Mouse (Mus musculus): ENCODE results near the gene Sema4d. TPM values are rescaled to one million over a fixed set of nuclear protein-coding genes. Genes with fewer than 3 reads are reported as not detected.

Sema4d gene
- polyA plus RNA-seq, 1 experiment from 2014 or later: 20.3 TPM

- H3K36me3 ChIP-seq: peaks cover 36% of the 10 kb centered on the region
- peak; percentile 81 for ATAC-seq (replicated peaks; ENCODE audit: low FRiP score)
- no peak overlapping the region for H3K4me3 ChIP-seq (replicated peaks)
- H3K9me3 ChIP-seq (replicated peaks): no peaks in the 10 kb centered on the region
- peak overlapping the region; percentile 26; the same call in 1 of the 2 replicates for H3K9ac ChIP-seq
- WGBS: 29% methylated on average over 22 of the region's 22 CpGs
- peaks cover 22% of the 10 kb centered on the region for H3K4me1 ChIP-seq
- H3K27ac ChIP-seq: 0 out of 2 replicates have a peak overlapping the region, but pooled peaks have one; percentile 22
- H3K4me2 ChIP-seq: peak overlapping the region; percentile 44
- 0 out of 2 replicates have a peak, but pooled peaks cover 2% of the 10 kb centered on the region for H3K27me3 ChIP-seq
Observed at GRCm38 (mm10) chr13:51705882-51706854, 87.4 kb downstream of the Sema4d start.

- no peak overlapping the region for H3K4me2 ChIP-seq
- no peak for ATAC-seq (replicated peaks; ENCODE audit: low FRiP score)
- H3K9ac ChIP-seq: no peak overlapping the region
- H3K4me1 ChIP-seq: peaks cover 22% of the 10 kb centered on the region
- no peak overlapping the region for H3K4me3 ChIP-seq (replicated peaks)
- H3K27me3 ChIP-seq: 0 out of 2 replicates have a peak, but pooled peaks cover 2% of the 10 kb centered on the region
- peaks cover 31% of the 10 kb centered on the region for H3K36me3 ChIP-seq
- 84% methylated on average over 5 of the region's 5 CpGs for WGBS
- H3K9me3 ChIP-seq (replicated peaks): no peaks in the 10 kb centered on the region
- no peak overlapping the region for H3K27ac ChIP-seq
Observed at GRCm38 (mm10) chr13:51703893-51704292, 89.7 kb downstream of the Sema4d start.

DNA sequence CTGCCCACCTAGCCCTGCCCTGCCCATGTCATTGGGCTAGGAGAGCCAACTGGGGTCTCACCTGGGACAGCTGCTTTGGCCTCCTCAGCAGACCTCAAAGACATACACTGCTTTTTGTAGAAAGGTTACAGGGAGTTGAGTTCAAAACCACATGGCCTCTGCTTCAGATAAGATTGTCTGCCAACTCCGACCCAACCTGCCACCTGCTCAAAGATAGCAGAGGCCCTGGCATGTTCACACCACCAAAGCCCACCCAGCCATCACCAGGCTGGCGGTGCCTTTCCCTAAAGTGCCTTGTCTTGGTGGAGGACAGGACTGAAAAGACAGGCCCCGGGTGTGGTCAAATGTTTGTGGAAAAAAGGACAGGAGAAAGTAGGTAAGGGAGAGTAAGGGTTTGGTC lies 95.2 kb downstream of the Sema4d start:
- Histone ChIP-seq H3K36me3 (peaks cover 23% of the 10 kb centered on the region), H3K4me1 (no peaks in the 10 kb centered on the region), H3K9me3 (replicated peaks) (no peaks in the 10 kb centered on the region), H3K9ac (no peak overlapping the region), H3K27ac (no peak overlapping the region), H3K27me3 (no peaks in the 10 kb centered on the region), H3K4me3 (replicated peaks) (no peak overlapping the region), H3K4me2 (no peak overlapping the region)
- ATAC-seq (replicated peaks; ENCODE audit: low FRiP score): no peak
- 88% methylated on average over 3 of the region's 3 CpGs for WGBS

GRCm38 (mm10) chr13:51697897-51698296 lies 95.7 kb downstream of the Sema4d start:
- WGBS: 60% methylated on average over 4 of the region's 4 CpGs
- Histone ChIP-seq H3K4me1 (no peaks in the 10 kb centered on the region), H3K4me3 (replicated peaks) (no peak overlapping the region), H3K27me3 (no peaks in the 10 kb centered on the region), H3K9me3 (replicated peaks) (no peaks in the 10 kb centered on the region), H3K36me3 (peaks cover 19% of the 10 kb centered on the region), H3K9ac (no peak overlapping the region), H3K4me2 (no peak overlapping the region), H3K27ac (no peak overlapping the region)
- no peak for ATAC-seq (replicated peaks; ENCODE audit: low FRiP score)

DNA sequence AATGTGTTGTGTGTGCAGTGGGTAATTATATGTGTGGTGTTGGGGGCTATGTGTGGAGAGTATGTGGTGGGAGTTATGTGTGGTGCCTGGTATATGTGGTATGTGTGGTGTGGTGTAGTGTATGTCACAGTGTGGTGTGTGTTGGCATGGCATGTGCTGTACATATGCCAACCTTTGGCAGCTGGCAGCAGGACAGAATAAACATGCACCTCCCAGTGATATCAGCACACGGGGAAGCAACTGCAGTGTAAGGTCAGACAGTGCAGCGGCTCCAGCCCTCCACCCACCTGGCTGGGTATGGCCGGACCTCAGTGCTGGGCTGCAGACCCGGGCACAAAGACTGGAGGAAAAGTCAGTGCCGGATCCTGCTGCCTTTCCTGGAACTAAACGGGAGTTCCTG lies 96.1 kb downstream of the Sema4d start:
- no peak for ATAC-seq (replicated peaks; ENCODE audit: low FRiP score)
- WGBS: 69% methylated on average over 6 of the region's 6 CpGs

GRCm38 (mm10) chr13:51696481-51696880 lies 97.1 kb downstream of the Sema4d start:
- H3K4me2 ChIP-seq: no peak overlapping the region
- H3K27me3 ChIP-seq: no peaks in the 10 kb centered on the region
- no peaks in the 10 kb centered on the region for H3K9me3 ChIP-seq (replicated peaks)
- no peak for ATAC-seq (replicated peaks; ENCODE audit: low FRiP score)
- H3K36me3 ChIP-seq: peaks cover 10% of the 10 kb centered on the region; the same call in 1 of the 2 replicates
- no peak overlapping the region for H3K4me3 ChIP-seq (replicated peaks)
- no peaks in the 10 kb centered on the region for H3K4me1 ChIP-seq
- no peak overlapping the region for H3K9ac ChIP-seq
- H3K27ac ChIP-seq: no peak overlapping the region

More for the DNA sequence above, 96.1 kb downstream of the Sema4d start:
- no peak overlapping the region for H3K27ac ChIP-seq
- H3K36me3 ChIP-seq: peaks cover 15% of the 10 kb centered on the region; the same call in 1 of the 2 replicates
- H3K4me2 ChIP-seq: no peak overlapping the region
- no peaks in the 10 kb centered on the region for H3K27me3 ChIP-seq
- H3K9me3 ChIP-seq (replicated peaks): no peaks in the 10 kb centered on the region
- no peaks in the 10 kb centered on the region for H3K4me1 ChIP-seq
- no peak overlapping the region for H3K4me3 ChIP-seq (replicated peaks)
- no peak overlapping the region for H3K9ac ChIP-seq

DNA sequence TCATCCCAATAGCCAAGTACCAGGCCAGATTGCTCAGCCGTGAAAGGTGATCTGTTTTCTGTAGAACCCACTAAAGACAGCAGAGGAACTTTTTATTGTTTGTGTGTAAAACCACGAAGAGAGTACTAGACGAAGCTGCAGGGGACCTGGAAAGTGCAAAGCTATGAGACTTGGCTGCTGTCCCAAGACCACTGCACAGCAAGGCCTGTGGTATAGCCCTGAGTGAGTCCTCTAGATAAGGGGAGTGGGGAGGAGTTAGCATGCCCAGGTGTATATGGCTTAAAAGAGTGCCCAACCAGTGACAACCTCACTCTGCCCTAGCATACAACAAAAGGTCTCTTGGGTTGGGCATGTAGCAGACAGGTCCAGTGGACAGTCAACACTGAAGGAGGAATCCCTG lies 104.9 kb downstream of the Sema4d start:
- no peak overlapping the region for H3K9ac ChIP-seq
- 59% methylated on average over 3 of the region's 3 CpGs for WGBS
- no peak overlapping the region for H3K4me2 ChIP-seq
- no peaks in the 10 kb centered on the region for H3K27me3 ChIP-seq
- H3K9me3 ChIP-seq (replicated peaks): no peaks in the 10 kb centered on the region
- H3K36me3 ChIP-seq: peaks cover 58% of the 10 kb centered on the region
- no peak for ATAC-seq (replicated peaks; ENCODE audit: low FRiP score)
- no peak overlapping the region for H3K27ac ChIP-seq
- H3K4me3 ChIP-seq (replicated peaks): no peak overlapping the region
- H3K4me1 ChIP-seq: no peaks in the 10 kb centered on the region

DNA sequence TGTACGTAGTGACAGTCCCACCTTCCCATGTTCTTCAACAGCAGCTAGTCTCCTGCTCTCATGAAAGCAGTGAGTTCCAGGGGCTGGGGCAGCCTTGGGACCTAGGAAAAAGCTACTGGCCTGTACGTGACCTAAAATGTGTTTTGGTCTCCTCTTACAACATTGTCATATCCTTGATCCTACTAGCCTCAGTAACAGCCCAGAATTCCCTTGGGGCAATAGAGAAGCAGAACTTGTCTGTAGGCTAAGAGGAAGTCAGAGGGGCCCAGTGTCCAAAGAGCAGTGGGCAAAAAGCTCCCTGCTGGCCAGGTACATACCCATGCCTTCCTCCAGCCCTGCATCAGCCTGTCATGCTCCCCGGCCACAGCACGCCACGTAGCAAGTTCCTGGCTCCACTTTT lies 106.6 kb downstream of the Sema4d start:
- H3K36me3 ChIP-seq: peaks cover 75% of the 10 kb centered on the region
- no peak overlapping the region for H3K4me3 ChIP-seq (replicated peaks)
- H3K9me3 ChIP-seq (replicated peaks): no peaks in the 10 kb centered on the region
- ATAC-seq (replicated peaks; ENCODE audit: low FRiP score): no peak
- 93% methylated on average over 5 of the region's 5 CpGs for WGBS
- no peak overlapping the region for H3K27ac ChIP-seq
- no peak overlapping the region for H3K9ac ChIP-seq
- no peak overlapping the region for H3K4me2 ChIP-seq
- no peaks in the 10 kb centered on the region for H3K4me1 ChIP-seq
- H3K27me3 ChIP-seq: no peaks in the 10 kb centered on the region

- Histone ChIP-seq H3K36me3 (peaks cover 82% of the 10 kb centered on the region), H3K27ac (no peak overlapping the region)
- 91% methylated on average over 7 of the region's 7 CpGs for WGBS
Observed at GRCm38 (mm10) chr13:51685290-51685966, 108.1 kb downstream of the Sema4d start.

GRCm38 (mm10) chr13:51681634-51682033 lies 111.9 kb downstream of the Sema4d start:
- ATAC-seq (replicated peaks; ENCODE audit: low FRiP score): no peak
- Histone ChIP-seq H3K27ac (no peak overlapping the region), H3K36me3 (peaks cover 98% of the 10 kb centered on the region), H3K4me3 (replicated peaks) (no peak overlapping the region), H3K4me1 (no peaks in the 10 kb centered on the region), H3K27me3 (no peaks in the 10 kb centered on the region), H3K4me2 (no peak overlapping the region), H3K9ac (no peak overlapping the region), H3K9me3 (replicated peaks) (no peaks in the 10 kb centered on the region)
- WGBS: 97% methylated on average over 8 of the region's 8 CpGs

More at GRCm38 (mm10) chr13:51685290-51685966, 108.1 kb downstream of the Sema4d start:
- Histone ChIP-seq H3K4me3 (replicated peaks) (no peak overlapping the region), H3K9me3 (replicated peaks) (no peaks in the 10 kb centered on the region), H3K9ac (no peak overlapping the region), H3K4me2 (no peak overlapping the region), H3K4me1 (no peaks in the 10 kb centered on the region), H3K27me3 (no peaks in the 10 kb centered on the region)
- no peak for ATAC-seq (replicated peaks; ENCODE audit: low FRiP score)

DNA sequence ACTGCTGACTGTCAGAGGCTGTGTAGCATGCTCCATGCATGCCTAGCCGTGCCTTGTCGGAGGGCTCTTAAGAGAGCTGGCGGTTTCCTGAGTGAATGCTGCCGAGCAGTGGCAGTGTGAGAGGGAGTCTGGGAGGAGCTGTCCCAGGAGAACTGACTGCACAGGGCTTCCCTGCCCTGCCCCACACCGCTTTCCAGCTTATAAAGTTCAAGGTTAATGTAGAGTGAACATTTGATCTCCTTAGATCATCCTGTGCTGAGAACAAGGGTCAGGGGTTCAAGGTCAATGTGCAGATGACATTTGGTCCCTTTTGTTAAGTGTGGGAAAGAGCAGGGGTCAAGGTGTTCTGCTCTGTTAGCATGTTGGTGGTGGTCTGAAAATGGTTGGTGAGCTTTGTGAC lies 112.5 kb downstream of the Sema4d start:
- peaks cover 98% of the 10 kb centered on the region for H3K36me3 ChIP-seq
- H3K27ac ChIP-seq: no peak overlapping the region
- H3K9me3 ChIP-seq (replicated peaks): no peaks in the 10 kb centered on the region
- ATAC-seq (replicated peaks; ENCODE audit: low FRiP score): no peak
- no peak overlapping the region for H3K9ac ChIP-seq
- no peaks in the 10 kb centered on the region for H3K27me3 ChIP-seq
- no peak overlapping the region for H3K4me2 ChIP-seq
- no peaks in the 10 kb centered on the region for H3K4me1 ChIP-seq
- H3K4me3 ChIP-seq (replicated peaks): no peak overlapping the region
- 68% methylated on average over 5 of the region's 5 CpGs for WGBS

DNA sequence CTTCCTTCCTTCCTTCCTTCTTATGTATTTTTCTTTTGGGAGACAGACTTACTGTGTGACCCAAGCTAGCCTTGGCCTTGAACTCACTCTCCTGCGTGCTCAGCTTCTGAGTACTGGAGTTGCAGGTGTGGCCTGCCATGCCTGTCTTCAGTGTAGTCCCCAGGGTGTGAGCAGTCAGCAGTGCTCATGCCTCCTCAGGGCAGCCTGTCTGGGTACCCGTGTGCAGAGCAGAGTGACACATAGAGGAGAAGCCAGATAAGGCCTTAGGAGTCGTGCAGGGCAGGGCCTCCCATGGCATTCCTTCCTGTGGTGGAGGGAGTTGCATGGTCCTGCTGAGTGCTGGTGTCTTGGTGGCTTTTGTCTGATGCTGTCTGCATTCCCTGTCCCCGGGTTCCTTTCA lies 114.2 kb downstream of the Sema4d start:
- Histone ChIP-seq H3K4me3 (replicated peaks) (no peak overlapping the region), H3K9me3 (replicated peaks) (no peaks in the 10 kb centered on the region), H3K4me2 (no peak overlapping the region), H3K9ac (no peak overlapping the region), H3K27ac (no peak overlapping the region), H3K4me1 (no peaks in the 10 kb centered on the region), H3K36me3 (peaks cover 98% of the 10 kb centered on the region), H3K27me3 (no peaks in the 10 kb centered on the region)
- no peak for ATAC-seq (replicated peaks; ENCODE audit: low FRiP score)
- 85% methylated on average over 4 of the region's 4 CpGs for WGBS
